Mouse (Mus musculus) embryonic facial prominence, embryonic 12.5 days (tissue): ENCODE data around the gene Itga9. TPM values are rescaled to one million over a fixed set of nuclear protein-coding genes. Genes with fewer than 3 reads are reported as not detected.

Experiments used
- ATAC-seq: fragments of 200-750 bp; cut with Nextera tagmentation; 2 replicates; pipeline ENCODE4 v1.8.0; 2017; ENCODE audit not compliant: insufficient number of reproducible peaks, insufficient read depth, low FRiP score, low TSS enrichment
- H3K27ac ChIP-seq: fragments of 300-500 bp; sonication (generic); 2 replicates; pipeline ENCODE4 v1.5.1; 2016; ENCODE audit warnings: mild to moderate bottlenecking
- H3K27me3 ChIP-seq: fragments of 300-500 bp; sonication (generic); 2 replicates; pipeline ENCODE4 v1.6.1; 2016; ENCODE audit warnings: mild to moderate bottlenecking, moderate library complexity
- H3K36me3 ChIP-seq: fragments of 300-500 bp; sonication (generic); 2 replicates; pipeline ENCODE4 v1.6.1; 2016; ENCODE audit warnings: mild to moderate bottlenecking
- H3K4me1 ChIP-seq: fragments of 300-500 bp; sonication (generic); 2 replicates; pipeline ENCODE4 v1.6.1; 2016
- H3K4me2 ChIP-seq: fragments of 300-500 bp; sonication (generic); replicated peaks from 2 replicates; pipeline ENCODE4 v1.6.1; 2016; ENCODE audit warnings: mild to moderate bottlenecking, moderate library complexity
- H3K4me3 ChIP-seq: fragments of 300-500 bp; sonication (generic); 2 replicates; pipeline ENCODE4 v1.5.1; 2016; ENCODE audit warnings: mild to moderate bottlenecking
- H3K9ac ChIP-seq: fragments of 300-500 bp; sonication (generic); 2 replicates; pipeline ENCODE4 v1.6.1; 2016; ENCODE audit warnings: mild to moderate bottlenecking, moderate library complexity
- H3K9me3 ChIP-seq: fragments of 300-500 bp; sonication (generic); 2 replicates; pipeline ENCODE4 v1.6.1; 2016; ENCODE audit warnings: mild to moderate bottlenecking, moderate library complexity
- WGBS: fragments of 180-500 bp; shearing (Covaris S2); methylation state at CpG from one replicate; pipeline ENCODE4 v1.1.7; 2016; 5-methylcytosine and 5-hydroxymethylcytosine counted together
- polyA plus RNA-seq: library from polyadenylated mRNA; unstranded; fragments of >200 nt; fragmentation: Nextera tagmentation; extraction: Ambion mirVana; gene quantifications from 2 replicates; pipeline ENCODE4 v1.2.1, GENCODE M21; 2016

Gene Itga9
- polyA plus RNA-seq, 1 experiment from 2014 or later: 18.7 TPM

DNA sequence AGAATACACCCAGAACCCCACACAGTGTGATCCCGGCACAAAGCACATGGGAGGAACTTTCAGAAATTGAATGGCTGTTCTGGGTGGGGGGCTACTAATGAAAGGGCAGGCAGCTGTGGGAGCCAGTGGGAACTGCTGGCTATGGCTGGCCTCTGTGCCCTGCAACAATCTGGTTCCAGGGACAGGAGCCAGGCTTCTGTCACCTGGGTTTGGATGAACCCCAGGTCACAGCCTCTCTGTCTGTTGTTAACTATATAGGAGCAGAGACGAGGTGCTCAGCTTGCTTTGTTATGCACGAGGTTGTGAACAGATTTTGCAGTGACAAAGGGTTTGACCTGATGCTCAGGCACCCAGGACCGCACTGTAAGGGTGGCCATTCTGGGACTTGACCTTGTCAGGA lies 2.1 kb downstream of the Itga9 start:
- peaks cover 42% of the 10 kb centered on the region for H3K4me1 ChIP-seq
- 38% methylated on average over 4 of the region's 4 CpGs for WGBS
- H3K27ac ChIP-seq: no peak overlapping the region
- peak overlapping the region; percentile 24; the same call in 1 of the 2 replicates for H3K4me2 ChIP-seq
- H3K4me3 ChIP-seq: no peak overlapping the region
- no peaks in the 10 kb centered on the region for H3K9me3 ChIP-seq
- no peaks in the 10 kb centered on the region for H3K27me3 ChIP-seq
- H3K36me3 ChIP-seq: no peaks in the 10 kb centered on the region
- H3K9ac ChIP-seq: no peak overlapping the region
- no peak for ATAC-seq

DNA sequence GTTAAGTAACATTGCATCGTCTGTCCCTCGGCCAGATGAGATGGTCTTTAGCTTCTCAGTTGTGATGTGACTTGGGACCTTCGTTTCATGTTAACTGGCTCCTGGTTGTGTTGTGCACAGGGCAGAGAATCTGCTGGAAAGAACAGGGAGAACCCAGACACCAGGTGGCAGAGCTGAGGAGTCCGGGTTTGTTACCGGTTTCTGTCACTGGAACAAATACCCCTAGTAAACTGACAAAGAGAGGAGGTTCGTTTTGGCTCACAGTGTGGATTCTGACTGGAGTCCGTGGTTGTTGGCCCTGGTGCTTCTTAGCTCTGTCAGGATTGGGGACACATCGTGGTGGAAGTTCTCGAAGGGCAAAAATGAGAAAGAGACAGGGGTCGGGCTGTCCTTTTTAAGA lies 3.6 kb downstream of the Itga9 start:
- H3K27me3 ChIP-seq: no peaks in the 10 kb centered on the region
- no peaks in the 10 kb centered on the region for H3K9me3 ChIP-seq
- no peak overlapping the region for H3K27ac ChIP-seq
- ATAC-seq: no peak
- WGBS: 53% methylated on average over 10 of the region's 10 CpGs
- H3K36me3 ChIP-seq: no peaks in the 10 kb centered on the region
- H3K9ac ChIP-seq: no peak overlapping the region
- 0 out of 2 replicates have a peak overlapping the region, but pooled peaks have one; percentile 3 for H3K4me2 ChIP-seq
- no peak overlapping the region for H3K4me3 ChIP-seq
- peaks cover 42% of the 10 kb centered on the region for H3K4me1 ChIP-seq

DNA sequence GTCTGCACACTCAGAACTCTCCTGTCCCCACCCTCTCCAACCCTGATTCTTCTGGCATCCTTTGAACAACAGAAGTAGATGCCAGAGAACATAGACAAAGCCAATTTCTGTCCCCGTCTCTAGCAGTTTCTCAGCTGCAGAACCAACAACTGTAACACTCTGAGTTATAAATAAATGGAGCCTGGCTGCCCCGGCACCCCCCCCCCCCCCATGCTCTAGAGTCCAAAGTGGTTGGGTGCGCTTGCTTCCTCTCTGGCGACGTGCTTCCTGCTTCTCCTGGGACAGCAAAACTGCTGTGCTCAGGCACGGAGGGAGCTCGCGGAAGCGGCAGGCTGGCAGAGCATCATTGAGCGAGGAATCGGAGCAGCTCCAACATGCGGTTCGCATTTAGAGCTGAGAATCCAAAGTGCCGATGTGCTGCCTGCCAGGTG lies 4.6 kb downstream of the Itga9 start:
- Histone ChIP-seq H3K36me3 (no peaks in the 10 kb centered on the region), H3K27ac (no peak overlapping the region), H3K27me3 (no peaks in the 10 kb centered on the region), H3K4me1 (peaks cover 42% of the 10 kb centered on the region), H3K4me2 (peak overlapping the region; percentile 25), H3K9ac (no peak overlapping the region), H3K9me3 (no peaks in the 10 kb centered on the region), H3K4me3 (no peak overlapping the region)
- ATAC-seq: no peak
- WGBS: 33% methylated on average over 14 of the region's 14 CpGs

DNA sequence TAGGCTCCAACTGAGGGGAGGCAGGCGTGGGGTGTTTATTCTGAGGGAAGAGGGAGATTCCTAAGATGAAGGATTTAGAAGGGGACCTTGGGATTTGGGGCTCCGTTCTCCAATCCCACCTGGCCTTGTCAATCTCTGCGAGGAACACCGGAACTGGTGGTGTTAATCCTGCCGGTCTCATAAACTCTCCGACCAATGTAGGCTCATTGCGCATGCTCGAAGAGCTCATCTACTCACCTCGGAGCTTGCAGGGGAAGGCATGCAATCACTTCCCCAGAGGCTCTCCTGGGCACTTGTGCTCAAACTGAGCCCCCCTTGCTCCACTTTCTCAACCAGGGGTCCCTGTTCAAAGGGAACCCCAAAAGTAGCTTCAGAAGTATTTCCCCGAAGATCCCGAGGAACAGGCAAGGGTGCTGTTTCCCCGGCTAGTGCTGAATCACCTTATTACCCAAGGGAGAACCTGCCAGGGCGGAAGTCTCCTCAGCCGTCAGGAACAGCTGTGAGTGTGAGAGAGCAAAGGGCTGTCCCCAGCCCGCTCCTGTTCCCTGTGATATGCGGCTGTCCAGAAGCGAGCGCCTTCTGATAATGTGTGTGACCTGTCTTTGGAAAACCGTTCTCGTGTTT lies 5.6 kb downstream of the Itga9 start:
- no peaks in the 10 kb centered on the region for H3K9me3 ChIP-seq
- H3K9ac ChIP-seq: no peak overlapping the region
- no peaks in the 10 kb centered on the region for H3K27me3 ChIP-seq
- no peak overlapping the region for H3K4me2 ChIP-seq
- WGBS: 51% methylated on average over 20 of the region's 20 CpGs
- ATAC-seq: no peak
- H3K27ac ChIP-seq: no peak overlapping the region
- H3K4me3 ChIP-seq: no peak overlapping the region
- peaks cover 42% of the 10 kb centered on the region for H3K4me1 ChIP-seq
- no peaks in the 10 kb centered on the region for H3K36me3 ChIP-seq

DNA sequence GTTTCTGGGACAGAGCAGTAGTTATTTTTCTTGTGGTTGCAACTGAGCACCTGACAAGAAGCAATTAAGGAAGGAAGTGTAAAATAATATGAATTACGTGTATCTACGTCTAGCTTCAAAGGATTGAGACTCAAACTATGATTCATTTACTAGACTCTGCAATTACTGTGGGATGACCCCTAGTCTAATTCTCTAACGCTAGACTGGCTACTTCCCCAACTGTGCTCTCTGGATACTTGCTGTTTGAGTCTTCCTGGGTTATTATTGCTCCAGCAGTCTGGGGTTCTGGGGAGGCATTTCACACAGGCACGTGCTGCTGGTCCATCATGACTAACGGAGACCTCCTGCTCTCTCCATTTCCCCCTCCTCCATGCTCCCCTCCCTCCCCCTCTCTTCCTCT lies 10.7 kb downstream of the Itga9 start:
- H3K9ac ChIP-seq: no peak overlapping the region
- no peak overlapping the region for H3K4me2 ChIP-seq
- no peak for ATAC-seq
- H3K27ac ChIP-seq: no peak overlapping the region
- no peaks in the 10 kb centered on the region for H3K9me3 ChIP-seq
- H3K36me3 ChIP-seq: no peaks in the 10 kb centered on the region
- H3K4me1 ChIP-seq: peaks cover 13% of the 10 kb centered on the region
- no peaks in the 10 kb centered on the region for H3K27me3 ChIP-seq
- 57% methylated on average over 5 of the region's 5 CpGs for whole genome bisulfite sequencing
- no peak overlapping the region for H3K4me3 ChIP-seq

DNA sequence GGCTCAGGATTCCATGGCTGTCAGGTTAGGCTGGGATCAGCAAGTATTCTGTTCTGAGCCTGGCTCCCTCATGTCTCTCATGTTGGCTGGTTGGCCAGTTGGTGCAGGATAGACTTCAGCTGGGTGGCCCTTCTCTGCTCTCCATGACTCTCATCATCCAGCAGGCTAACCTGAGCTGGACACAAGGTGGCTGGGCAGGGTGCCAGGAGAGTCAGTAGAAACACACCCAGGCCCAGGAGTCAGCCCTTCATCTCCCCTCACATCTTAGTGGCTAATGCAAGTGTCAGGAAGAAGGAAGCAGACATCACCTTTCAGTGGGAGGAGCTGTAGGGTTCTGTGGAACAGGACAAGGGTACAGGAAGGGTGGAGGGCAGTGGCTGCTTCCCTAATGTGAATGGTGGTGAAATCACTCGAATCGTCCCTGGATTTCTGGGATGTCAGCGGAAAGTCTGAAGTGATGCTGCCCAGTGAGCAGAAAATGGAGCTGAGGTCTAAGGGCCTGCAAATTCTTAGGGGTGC lies 12.3 kb downstream of the Itga9 start:
- H3K27me3 ChIP-seq: no peaks in the 10 kb centered on the region
- H3K9me3 ChIP-seq: no peaks in the 10 kb centered on the region
- no peaks in the 10 kb centered on the region for H3K36me3 ChIP-seq
- no peak overlapping the region for H3K27ac ChIP-seq
- H3K4me3 ChIP-seq: no peak overlapping the region
- no peak overlapping the region for H3K9ac ChIP-seq
- no peak for ATAC-seq
- no peak overlapping the region for H3K4me2 ChIP-seq
- H3K4me1 ChIP-seq: peaks cover 16% of the 10 kb centered on the region
- 92% methylated on average over 3 of the region's 3 CpGs for WGBS

DNA sequence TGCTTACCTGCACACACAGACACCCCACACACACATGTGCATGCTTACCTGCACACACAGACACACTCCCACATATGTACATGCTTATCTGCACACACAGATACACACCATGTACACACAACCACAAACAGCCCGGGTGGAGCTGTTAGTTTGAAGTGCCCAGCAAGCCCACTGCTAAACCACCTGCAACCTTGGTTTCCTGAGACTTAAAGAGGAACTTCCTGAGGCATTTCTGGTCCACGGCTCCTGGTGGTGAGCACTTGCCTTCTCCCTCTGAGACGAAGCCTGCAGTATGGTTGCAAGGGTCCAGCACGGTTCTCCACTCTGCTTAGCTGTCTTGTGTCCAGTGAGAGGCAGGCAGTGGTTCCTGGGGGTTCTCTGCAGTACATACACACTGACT lies 14.3 kb downstream of the Itga9 start:
- 58% methylated on average over 4 of the region's 4 CpGs for WGBS
- peaks cover 31% of the 10 kb centered on the region for H3K4me1 ChIP-seq

DNA sequence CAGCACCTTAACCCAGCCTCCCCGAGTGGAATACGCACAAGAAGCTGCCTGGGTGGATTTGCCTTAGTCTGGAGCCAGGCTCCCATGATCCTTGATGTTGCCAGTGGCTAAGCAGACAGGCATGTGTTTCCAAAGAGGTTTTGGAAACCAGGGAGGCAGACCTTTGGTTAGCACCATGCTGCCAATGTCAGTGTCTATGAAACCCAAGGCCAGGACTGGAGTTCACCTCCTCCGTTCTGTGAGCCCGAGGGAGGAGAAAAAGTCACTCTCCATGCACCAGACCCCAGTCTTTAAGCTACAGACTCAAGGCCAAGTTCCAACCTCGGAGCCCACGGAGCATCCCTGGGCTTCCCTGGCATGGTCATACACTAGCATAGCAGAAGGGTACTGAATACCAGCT lies 15.2 kb downstream of the Itga9 start:
- ATAC-seq: no peak

More for the DNA sequence above, 14.3 kb downstream of the Itga9 start:
- H3K4me2 ChIP-seq: no peak overlapping the region
- no peak overlapping the region for H3K4me3 ChIP-seq
- no peaks in the 10 kb centered on the region for H3K36me3 ChIP-seq
- no peaks in the 10 kb centered on the region for H3K27me3 ChIP-seq
- no peak for ATAC-seq
- H3K9me3 ChIP-seq: no peaks in the 10 kb centered on the region
- no peak overlapping the region for H3K9ac ChIP-seq
- no peak overlapping the region for H3K27ac ChIP-seq

DNA sequence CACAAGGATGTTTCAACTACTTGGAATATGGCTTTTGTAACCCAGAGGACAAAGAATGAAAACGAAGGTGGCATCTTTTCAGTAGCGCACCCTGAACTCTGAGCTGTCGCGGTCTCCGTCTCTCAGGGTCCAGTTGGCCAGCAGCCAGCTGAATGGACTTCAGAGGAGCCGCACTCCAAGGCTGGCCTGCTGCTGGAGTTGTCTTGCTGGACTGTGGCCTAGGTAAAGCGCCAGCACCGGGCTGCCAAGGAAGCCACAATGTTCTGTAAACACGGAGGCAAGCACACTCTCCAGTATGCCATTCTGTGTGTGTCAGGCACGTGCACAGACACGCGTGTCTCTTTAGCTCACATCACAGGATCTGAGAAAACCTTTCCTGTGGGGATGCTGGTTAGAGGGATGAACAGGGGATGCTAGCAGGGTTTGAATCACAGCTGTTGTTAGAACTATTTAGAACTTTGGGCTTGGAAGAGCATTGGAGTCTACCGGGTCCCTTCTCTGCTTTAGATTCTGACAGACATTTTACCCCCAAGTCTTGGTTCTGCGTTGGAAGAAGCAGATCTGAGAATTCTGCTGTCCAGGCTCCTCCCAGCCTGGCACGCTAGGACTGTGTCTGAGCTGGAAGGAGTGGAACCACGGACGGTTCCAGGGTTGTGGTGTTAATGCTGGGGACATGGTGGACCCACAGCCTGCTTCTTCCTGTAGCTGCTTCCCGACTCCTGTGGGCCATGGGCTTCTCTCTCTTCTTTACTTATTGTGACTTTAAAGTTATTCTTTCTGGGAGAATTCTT lies 16.1 kb downstream of the Itga9 start:
- Histone ChIP-seq H3K9ac (no peak overlapping the region), H3K4me3 (no peak overlapping the region), H3K9me3 (no peaks in the 10 kb centered on the region), H3K36me3 (peaks cover 8% of the 10 kb centered on the region; the same call in 1 of the 2 replicates), H3K27ac (no peak overlapping the region), H3K27me3 (no peaks in the 10 kb centered on the region), H3K4me1 (peaks cover 31% of the 10 kb centered on the region), H3K4me2 (no peak overlapping the region)
- ATAC-seq: no peak
- 85% methylated on average over 18 of the region's 18 CpGs for WGBS

More for the DNA sequence above, 15.2 kb downstream of the Itga9 start:
- WGBS: 88% methylated on average over 6 of the region's 6 CpGs
- 0 out of 2 replicates have a peak, but pooled peaks cover 3% of the 10 kb centered on the region for H3K36me3 ChIP-seq
- H3K9ac ChIP-seq: no peak overlapping the region
- no peak overlapping the region for H3K27ac ChIP-seq
- no peak overlapping the region for H3K4me2 ChIP-seq
- no peaks in the 10 kb centered on the region for H3K9me3 ChIP-seq
- H3K27me3 ChIP-seq: no peaks in the 10 kb centered on the region
- H3K4me3 ChIP-seq: no peak overlapping the region
- H3K4me1 ChIP-seq: peaks cover 31% of the 10 kb centered on the region

DNA sequence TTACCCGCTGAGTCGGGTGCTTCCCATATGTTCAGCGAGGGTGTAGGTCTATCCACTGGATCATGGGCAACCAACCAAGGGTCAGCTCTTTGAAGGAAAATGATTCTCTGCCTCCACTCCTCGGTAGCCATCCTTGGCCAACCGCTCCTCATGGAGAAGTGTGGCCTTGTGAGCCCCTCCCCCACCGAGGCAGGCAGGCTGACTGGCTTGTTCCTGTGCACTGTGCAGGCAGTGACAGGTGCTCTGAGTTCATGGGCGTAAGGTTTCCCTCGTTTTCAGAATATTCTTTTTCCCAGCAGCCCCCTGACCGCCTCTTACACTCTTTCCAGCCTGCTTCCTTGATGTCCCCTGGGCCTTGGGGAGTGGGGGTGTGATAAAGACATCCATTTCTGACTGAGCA lies 17.0 kb downstream of the Itga9 start:
- Histone ChIP-seq H3K27ac (peak overlapping the region; percentile 51; the same call in 1 of the 2 replicates), H3K4me2 (no peak overlapping the region), H3K9ac (no peak overlapping the region), H3K4me1 (peaks cover 31% of the 10 kb centered on the region), H3K9me3 (no peaks in the 10 kb centered on the region), H3K27me3 (no peaks in the 10 kb centered on the region), H3K4me3 (no peak overlapping the region), H3K36me3 (peaks cover 15% of the 10 kb centered on the region)
- no peak for ATAC-seq
- 38% methylated on average over 9 of the region's 9 CpGs for WGBS

DNA sequence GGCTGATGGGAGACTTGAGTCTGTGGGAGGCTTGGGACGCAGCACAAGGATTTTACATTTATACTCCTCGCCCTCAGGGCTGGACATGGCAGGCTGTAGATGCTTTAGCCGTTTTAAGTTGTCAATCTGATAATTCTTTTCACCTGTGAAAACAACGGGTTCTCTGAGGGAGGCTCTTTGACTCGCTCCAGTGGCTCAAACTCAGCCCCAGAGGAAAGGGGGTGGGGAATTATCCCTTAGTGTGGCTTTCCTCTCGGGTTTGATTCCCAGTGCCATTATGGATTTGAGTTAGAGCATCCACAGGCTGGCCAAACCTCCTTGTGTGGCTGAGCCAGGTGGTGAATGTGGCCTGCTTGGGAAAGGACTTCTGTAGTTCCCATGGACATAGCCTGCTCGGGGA lies 17.7 kb downstream of the Itga9 start:
- Histone ChIP-seq H3K4me3 (no peak overlapping the region), H3K36me3 (peaks cover 16% of the 10 kb centered on the region), H3K27ac (peak overlapping the region; percentile 58; the same call in 1 of the 2 replicates), H3K9ac (no peak overlapping the region), H3K4me1 (peaks cover 31% of the 10 kb centered on the region), H3K9me3 (no peaks in the 10 kb centered on the region), H3K4me2 (peak overlapping the region; percentile 12; the same call in 1 of the 2 replicates), H3K27me3 (no peaks in the 10 kb centered on the region)
- 10% methylated on average over 7 of the region's 7 CpGs for WGBS
- peak; percentile 24; the same call in 1 of the 2 replicates for ATAC-seq
